Mouse (Mus musculus) limb, embryonic 12.5 days (tissue): ENCODE measurements around the gene Mgat5. TPM values are rescaled to one million over a fixed set of nuclear protein-coding genes. Genes with fewer than 3 reads are reported as not detected.

Experiments
- ATAC-seq: fragments of 200-750 bp; cut with Nextera tagmentation; 2 replicates; pipeline ENCODE4 v1.8.0; 2017; ENCODE audit warnings: low read depth, moderate TSS enrichment; ENCODE audit not compliant: insufficient number of reproducible peaks, insufficient read depth, low FRiP score, low TSS enrichment
- H3K27ac ChIP-seq: fragments of 300-500 bp; sonication (generic); 2 replicates; pipeline ENCODE4 v1.5.1; 2016; ENCODE audit warnings: mild to moderate bottlenecking, moderate library complexity
- H3K27me3 ChIP-seq: fragments of 300-500 bp; sonication (generic); 2 replicates; pipeline ENCODE4 v1.6.1; 2016; ENCODE audit warnings: mild to moderate bottlenecking, moderate library complexity
- H3K36me3 ChIP-seq: fragments of 300-500 bp; sonication (generic); 2 replicates; pipeline ENCODE4 v1.6.1; 2016; ENCODE audit warnings: mild to moderate bottlenecking, moderate library complexity
- H3K4me1 ChIP-seq: fragments of 300-500 bp; sonication (generic); replicated peaks from 2 replicates; pipeline ENCODE4 v1.6.1; 2016
- H3K4me2 ChIP-seq: fragments of 300-500 bp; sonication (generic); 2 replicates; pipeline ENCODE4 v1.6.1; 2016; ENCODE audit warnings: mild to moderate bottlenecking, moderate library complexity
- H3K4me3 ChIP-seq: fragments of 300-500 bp; sonication (generic); replicated peaks from 2 replicates; pipeline ENCODE4 v1.5.1; 2016; ENCODE audit warnings: mild to moderate bottlenecking
- H3K9ac ChIP-seq: fragments of 300-500 bp; sonication (generic); replicated peaks from 2 replicates; pipeline ENCODE4 v1.6.1; 2016; ENCODE audit warnings: mild to moderate bottlenecking, moderate library complexity
- H3K9me3 ChIP-seq: fragments of 300-500 bp; sonication (generic); 2 replicates; pipeline ENCODE4 v1.6.1; 2016; ENCODE audit warnings: mild to moderate bottlenecking, moderate library complexity
- whole genome bisulfite sequencing: fragments of 180-500 bp; shearing (Covaris S2); methylation state at CpG from one replicate; pipeline ENCODE4 v1.1.7; 2016; 5-methylcytosine and 5-hydroxymethylcytosine counted together
- polyA plus RNA-seq: library from polyadenylated mRNA; unstranded; fragments of >200 nt; fragmentation: Nextera tagmentation; extraction: Ambion mirVana; gene quantifications from 2 replicates; pipeline ENCODE4 v1.2.1, GENCODE M21; 2016

The Mgat5 gene
- polyA plus RNA-seq, 1 experiment from 2014 or later: 6.2 TPM

- Histone ChIP-seq H3K4me1 (peaks cover 20% of the 10 kb centered on the region), H3K4me2 (no peak overlapping the region), H3K9ac (no peak overlapping the region), H3K9me3 (0 out of 2 replicates have a peak, but pooled peaks cover under 1% of the 10 kb centered on the region), H3K4me3 (no peak overlapping the region), H3K27ac (no peak overlapping the region), H3K27me3 (0 out of 2 replicates have a peak, but pooled peaks cover 5% of the 10 kb centered on the region), H3K36me3 (no peaks in the 10 kb centered on the region; the same call in 1 of the 2 replicates)
- WGBS: 34% methylated on average over 6 of the region's 6 CpGs
- no peak for ATAC-seq
Measured at GRCm38 (mm10) chr1:127260969-127261368, 56.2 kb downstream of the Mgat5 start.

- Histone ChIP-seq H3K9ac (no peak overlapping the region), H3K36me3 (no peaks in the 10 kb centered on the region; the same call in 1 of the 2 replicates), H3K9me3 (no peaks in the 10 kb centered on the region), H3K4me1 (peaks cover 20% of the 10 kb centered on the region), H3K4me2 (no peak overlapping the region), H3K4me3 (no peak overlapping the region), H3K27ac (peak overlapping the region; percentile 17; the same call in 1 of the 2 replicates), H3K27me3 (0 out of 2 replicates have a peak, but pooled peaks cover 2% of the 10 kb centered on the region)
- WGBS: 75% methylated on average over 13 of the region's 13 CpGs
- ATAC-seq: no peak
Measured at GRCm38 (mm10) chr1:127262170-127262837, 57.5 kb downstream of the Mgat5 start.

DNA sequence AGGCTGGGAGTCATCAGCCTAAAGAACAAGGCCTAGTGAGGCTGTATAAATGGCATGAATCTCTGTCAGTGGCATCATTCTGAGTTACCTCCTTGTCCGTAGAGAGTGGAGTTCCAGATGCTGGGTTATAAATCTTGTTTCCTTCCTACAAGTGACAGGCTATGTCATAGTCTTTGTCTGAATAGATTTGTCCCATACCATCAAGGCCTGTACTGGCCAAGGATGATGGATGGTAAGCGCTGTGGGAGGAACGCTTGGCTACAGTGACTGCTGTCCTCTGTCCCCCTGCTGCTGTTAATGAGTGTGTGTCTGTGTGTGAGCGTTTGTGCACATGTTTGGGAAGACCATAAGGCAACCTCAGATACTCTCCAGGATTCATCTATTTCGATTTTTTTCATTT is 63.2 kb downstream of the Mgat5 start:
- no peak overlapping the region for H3K4me3 ChIP-seq
- no peak overlapping the region for H3K9ac ChIP-seq
- no peaks in the 10 kb centered on the region; the same call in 1 of the 2 replicates for H3K4me1 ChIP-seq
- no peak for ATAC-seq
- no peaks in the 10 kb centered on the region for H3K36me3 ChIP-seq
- no peaks in the 10 kb centered on the region for H3K27me3 ChIP-seq
- H3K9me3 ChIP-seq: no peaks in the 10 kb centered on the region
- no peak overlapping the region for H3K4me2 ChIP-seq
- WGBS: 83% methylated on average over 5 of the region's 5 CpGs
- no peak overlapping the region for H3K27ac ChIP-seq

DNA sequence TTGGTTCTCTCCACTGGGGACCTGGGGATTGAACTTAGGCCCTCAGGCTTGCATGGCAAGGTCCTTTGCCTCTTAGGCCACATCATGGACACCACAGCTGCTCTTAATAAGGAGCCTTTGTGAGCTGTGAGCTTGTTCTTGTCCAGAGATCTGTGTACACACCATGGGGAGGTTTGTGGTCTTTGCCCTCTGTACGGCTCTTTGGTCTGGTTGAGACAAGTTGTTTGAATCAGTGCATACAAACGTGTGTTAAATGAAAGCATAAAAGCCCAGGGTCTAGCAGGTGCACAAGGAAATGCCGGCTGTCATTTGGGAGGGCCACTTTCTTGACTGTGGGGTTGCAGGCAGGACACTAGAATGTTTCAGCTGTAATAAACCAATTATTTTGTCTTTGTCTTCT is 64.5 kb downstream of the Mgat5 start:
- WGBS: 76% methylated on average over 3 of the region's 3 CpGs
- no peak overlapping the region for H3K9ac ChIP-seq
- H3K4me1 ChIP-seq: no peaks in the 10 kb centered on the region; the same call in 1 of the 2 replicates
- no peak for ATAC-seq
- no peak overlapping the region for H3K4me3 ChIP-seq
- H3K9me3 ChIP-seq: no peaks in the 10 kb centered on the region
- no peaks in the 10 kb centered on the region for H3K36me3 ChIP-seq
- no peaks in the 10 kb centered on the region for H3K27me3 ChIP-seq
- H3K4me2 ChIP-seq: no peak overlapping the region
- H3K27ac ChIP-seq: no peak overlapping the region

DNA sequence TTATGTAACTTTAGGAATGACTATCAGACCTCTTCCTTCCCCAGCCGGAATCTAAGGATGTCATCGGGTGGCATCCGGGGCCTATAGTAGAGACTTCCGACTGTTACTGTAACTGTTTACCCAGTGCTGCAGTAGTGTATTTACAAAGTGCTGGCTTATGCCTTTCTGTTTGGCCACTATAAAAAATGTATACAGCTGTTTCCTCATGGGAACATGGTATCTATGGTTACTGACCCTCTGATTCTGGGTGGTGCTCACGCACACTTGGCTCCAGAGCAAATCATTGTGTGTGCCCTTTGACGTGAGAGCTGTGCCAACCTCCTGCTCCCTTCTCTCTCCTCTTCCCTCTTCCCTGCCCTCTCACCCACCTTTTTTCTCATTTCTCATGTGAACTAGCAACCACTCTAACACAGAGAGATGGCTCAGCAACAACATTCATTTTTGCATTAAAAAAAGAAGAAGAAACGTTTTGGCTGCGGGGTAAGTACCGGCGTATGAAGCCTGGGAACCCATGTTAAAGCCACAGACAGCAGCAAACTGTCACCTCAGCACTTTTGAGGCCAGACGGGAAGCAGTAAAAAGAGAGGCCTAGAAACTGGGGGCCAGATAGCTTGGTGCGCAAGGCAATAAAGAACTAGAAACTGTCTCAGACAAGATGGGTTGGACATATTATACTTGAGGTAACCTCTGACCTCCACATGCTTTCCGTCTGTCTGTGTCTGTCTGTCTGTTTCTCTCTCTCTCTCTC is 65.6 kb downstream of the Mgat5 start:
- Histone ChIP-seq H3K27ac (no peak overlapping the region), H3K27me3 (no peaks in the 10 kb centered on the region), H3K4me1 (no peaks in the 10 kb centered on the region; the same call in 1 of the 2 replicates), H3K4me3 (no peak overlapping the region), H3K36me3 (no peaks in the 10 kb centered on the region), H3K9me3 (no peaks in the 10 kb centered on the region), H3K4me2 (no peak overlapping the region), H3K9ac (no peak overlapping the region)
- ATAC-seq: no peak
- WGBS: 78% methylated on average over 13 of the region's 13 CpGs

- Histone ChIP-seq H3K4me1 (no peaks in the 10 kb centered on the region; the same call in 1 of the 2 replicates), H3K4me2 (no peak overlapping the region), H3K27ac (no peak overlapping the region), H3K4me3 (no peak overlapping the region), H3K9ac (no peak overlapping the region), H3K27me3 (no peaks in the 10 kb centered on the region), H3K36me3 (no peaks in the 10 kb centered on the region), H3K9me3 (no peaks in the 10 kb centered on the region)
- WGBS: 89% methylated on average over 4 of the region's 4 CpGs
- ATAC-seq: no peak
Measured at GRCm38 (mm10) chr1:127271156-127271555, 66.3 kb downstream of the Mgat5 start.

DNA sequence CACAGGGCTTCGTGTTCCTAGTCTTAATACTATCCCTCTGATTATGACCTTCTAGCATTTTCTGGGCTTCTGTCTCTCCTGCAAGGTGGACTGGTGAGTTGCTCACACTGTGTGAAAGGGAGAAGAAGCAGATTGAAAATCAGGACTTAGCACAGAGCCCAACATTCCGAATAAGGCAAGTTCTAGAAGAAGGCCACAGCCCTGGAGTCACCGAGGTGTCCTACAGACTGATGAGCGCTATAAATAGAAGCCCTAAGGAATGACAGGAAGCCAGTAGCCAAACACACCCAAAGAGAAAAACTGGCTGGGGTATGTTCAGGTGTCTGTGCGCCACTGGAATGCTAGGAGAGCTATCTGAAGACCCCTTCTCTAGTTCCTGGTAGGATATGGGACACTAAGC is 68.5 kb downstream of the Mgat5 start:
- Histone ChIP-seq H3K27ac (no peak overlapping the region), H3K4me3 (no peak overlapping the region), H3K4me1 (no peaks in the 10 kb centered on the region; the same call in 1 of the 2 replicates), H3K27me3 (no peaks in the 10 kb centered on the region), H3K9me3 (0 out of 2 replicates have a peak, but pooled peaks cover 3% of the 10 kb centered on the region), H3K9ac (no peak overlapping the region), H3K4me2 (no peak overlapping the region), H3K36me3 (no peaks in the 10 kb centered on the region)
- ATAC-seq: no peak
- 87% methylated on average over 5 of the region's 5 CpGs for WGBS

- Histone ChIP-seq H3K27ac (no peak overlapping the region), H3K9ac (no peak overlapping the region), H3K4me2 (no peak overlapping the region), H3K4me1 (no peaks in the 10 kb centered on the region), H3K9me3 (0 out of 2 replicates have a peak, but pooled peaks cover 3% of the 10 kb centered on the region), H3K4me3 (no peak overlapping the region), H3K36me3 (0 out of 2 replicates have a peak, but pooled peaks cover 3% of the 10 kb centered on the region), H3K27me3 (no peaks in the 10 kb centered on the region)
- 92% methylated on average over 3 of the region's 3 CpGs for WGBS
- ATAC-seq: no peak
Measured at GRCm38 (mm10) chr1:127275572-127276324, 70.9 kb downstream of the Mgat5 start.

GRCm38 (mm10) chr1:127278067-127278466 is 73.3 kb downstream of the Mgat5 start:
- 90% methylated on average over 3 of the region's 3 CpGs for WGBS
- H3K36me3 ChIP-seq: 0 out of 2 replicates have a peak, but pooled peaks cover 3% of the 10 kb centered on the region
- no peaks in the 10 kb centered on the region for H3K4me1 ChIP-seq
- H3K4me3 ChIP-seq: no peak overlapping the region
- no peak for ATAC-seq
- H3K27me3 ChIP-seq: no peaks in the 10 kb centered on the region
- no peak overlapping the region for H3K4me2 ChIP-seq
- no peak overlapping the region for H3K27ac ChIP-seq
- H3K9ac ChIP-seq: no peak overlapping the region
- H3K9me3 ChIP-seq: 0 out of 2 replicates have a peak, but pooled peaks cover 3% of the 10 kb centered on the region

GRCm38 (mm10) chr1:127280256-127280655 is 75.4 kb downstream of the Mgat5 start:
- Histone ChIP-seq H3K9me3 (0 out of 2 replicates have a peak, but pooled peaks cover 3% of the 10 kb centered on the region), H3K4me1 (peaks cover 6% of the 10 kb centered on the region), H3K4me3 (no peak overlapping the region), H3K27ac (no peak overlapping the region), H3K27me3 (no peaks in the 10 kb centered on the region), H3K4me2 (no peak overlapping the region), H3K36me3 (0 out of 2 replicates have a peak, but pooled peaks cover 3% of the 10 kb centered on the region), H3K9ac (no peak overlapping the region)
- 93% methylated on average over 1 of the region's 1 CpGs for WGBS
- no peak for ATAC-seq

DNA sequence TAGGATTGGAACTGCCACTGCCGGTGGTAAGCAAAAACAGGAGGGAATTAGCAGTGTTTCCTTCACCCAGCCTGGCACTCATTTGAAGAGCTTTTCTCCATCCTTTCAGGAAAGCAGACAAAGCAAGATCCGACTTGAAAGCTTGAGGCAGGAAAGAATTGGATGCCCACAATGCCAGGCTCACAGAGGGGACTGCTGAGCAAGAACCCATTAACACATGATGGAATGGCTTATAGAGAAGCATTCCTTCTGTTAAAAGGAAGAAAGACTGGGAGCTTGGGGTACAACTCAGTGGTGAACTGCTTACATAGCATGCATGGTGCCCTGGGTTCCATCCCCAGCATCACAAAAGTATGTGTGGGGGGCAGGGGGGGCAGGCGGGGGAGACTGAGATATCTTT is 80.2 kb downstream of the Mgat5 start:
- Histone ChIP-seq H3K27ac (no peak overlapping the region), H3K9me3 (no peaks in the 10 kb centered on the region), H3K4me2 (no peak overlapping the region), H3K9ac (no peak overlapping the region), H3K4me3 (no peak overlapping the region), H3K4me1 (peaks cover 9% of the 10 kb centered on the region), H3K36me3 (no peaks in the 10 kb centered on the region), H3K27me3 (no peaks in the 10 kb centered on the region)
- no peak for ATAC-seq
- WGBS: 71% methylated on average over 3 of the region's 3 CpGs
